Mouse (Mus musculus) liver, adult 2 months (tissue): ENCODE results near the gene Elovl6.

Experiments
- CTCF ChIP-seq: fragments of 200-500 bp; IDR thresholded peaks from 2 replicates; pipeline ENCODE4 v1.5.1; 2011; ENCODE audit warnings: low read depth, low read length, control low read depth
- POLR2A ChIP-seq: fragments of 200-500 bp; IDR thresholded peaks from 2 replicates; pipeline ENCODE4 v1.6.1; 2011; ENCODE audit warnings: low read length, control low read depth; ENCODE audit not compliant: insufficient read depth; ENCODE audit errors: extremely low read depth

GRCm38 (mm10) chr3:129503781-129504180, 28.4 kb upstream of the Elovl6 start:
- TF ChIP-seq POLR2A = no peak
- TF ChIP-seq CTCF = no peak
